Mouse (Mus musculus): ENCODE results near the gene Sesn2. TPM values are rescaled to one million over a fixed set of nuclear protein-coding genes. Genes with fewer than 3 reads are reported as not detected.

Sesn2 gene
- polyA plus RNA-seq (2015; fragmentation: Illumina TruSeq; extraction: RNeasy Lipid Tissue Mini Kit (QIAGEN cat#74804); ENCODE audit: insufficient read depth, low replicate concordance), result 5.6 TPM

DNA sequence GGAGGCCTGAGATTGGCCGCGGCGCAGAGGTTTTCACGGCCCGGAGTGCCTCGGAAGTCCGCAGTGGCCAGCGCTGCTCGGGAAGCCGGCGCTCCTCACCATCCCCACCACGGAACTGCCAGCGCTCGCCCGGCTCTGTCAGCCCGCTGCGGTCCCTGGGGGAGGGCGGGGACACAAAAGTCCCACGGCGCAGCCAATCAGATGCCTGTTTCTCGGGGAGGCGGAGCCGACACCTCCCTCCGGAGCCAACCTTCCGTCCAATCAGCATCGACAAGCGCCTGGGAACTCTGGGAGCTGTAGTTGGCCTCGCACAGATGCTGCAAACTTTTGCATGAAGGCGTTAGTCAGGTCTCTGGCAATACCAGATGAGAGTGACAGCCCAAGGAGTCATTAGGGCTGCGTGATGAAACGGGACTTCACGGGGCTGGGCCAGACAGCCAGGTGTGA, at the start of gene Sesn2:
TSS of gene Sesn2 (minus strand) at position 150 of the 447 bp plus-strand sequence.

DNA sequence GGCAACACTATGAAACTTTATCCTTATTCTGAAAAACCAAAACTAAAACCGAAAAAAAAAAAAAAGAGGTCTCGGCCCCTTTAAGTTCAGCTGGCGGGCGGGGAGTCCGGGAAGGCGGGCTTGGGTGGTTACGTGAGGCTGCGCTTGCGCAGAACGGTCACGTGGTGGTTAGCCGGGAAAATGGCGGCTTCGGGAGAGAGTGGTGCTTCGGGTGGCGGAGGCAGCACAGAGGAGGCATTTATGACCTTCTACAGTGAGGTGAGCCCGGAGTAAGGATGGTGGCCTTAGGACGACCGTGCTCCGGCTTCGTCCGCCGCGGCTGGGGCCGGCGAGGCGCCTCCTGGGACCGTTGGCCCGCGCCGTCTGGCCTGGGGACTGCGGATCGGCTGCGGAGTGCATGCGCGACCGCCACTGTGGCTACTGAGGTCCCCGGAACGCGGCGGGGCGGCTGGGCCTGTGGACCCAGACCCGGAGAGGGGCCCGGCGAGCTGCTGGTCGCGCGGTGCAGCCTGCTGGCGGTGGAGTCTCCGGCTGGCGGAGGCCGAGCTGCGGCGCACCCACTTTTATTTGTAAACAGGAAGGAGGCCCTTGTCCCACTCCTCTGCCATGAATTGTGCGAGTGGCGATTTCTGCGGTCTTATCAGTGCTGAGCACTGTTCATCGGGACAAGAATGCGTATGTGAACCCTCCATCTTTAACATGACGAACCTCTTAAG, 25.3 kb upstream of the Sesn2 start, which contains the start of gene Dnajc8:
TSS of gene Dnajc8 (plus strand) at position 145 of the 716 bp plus-strand sequence.

DNA sequence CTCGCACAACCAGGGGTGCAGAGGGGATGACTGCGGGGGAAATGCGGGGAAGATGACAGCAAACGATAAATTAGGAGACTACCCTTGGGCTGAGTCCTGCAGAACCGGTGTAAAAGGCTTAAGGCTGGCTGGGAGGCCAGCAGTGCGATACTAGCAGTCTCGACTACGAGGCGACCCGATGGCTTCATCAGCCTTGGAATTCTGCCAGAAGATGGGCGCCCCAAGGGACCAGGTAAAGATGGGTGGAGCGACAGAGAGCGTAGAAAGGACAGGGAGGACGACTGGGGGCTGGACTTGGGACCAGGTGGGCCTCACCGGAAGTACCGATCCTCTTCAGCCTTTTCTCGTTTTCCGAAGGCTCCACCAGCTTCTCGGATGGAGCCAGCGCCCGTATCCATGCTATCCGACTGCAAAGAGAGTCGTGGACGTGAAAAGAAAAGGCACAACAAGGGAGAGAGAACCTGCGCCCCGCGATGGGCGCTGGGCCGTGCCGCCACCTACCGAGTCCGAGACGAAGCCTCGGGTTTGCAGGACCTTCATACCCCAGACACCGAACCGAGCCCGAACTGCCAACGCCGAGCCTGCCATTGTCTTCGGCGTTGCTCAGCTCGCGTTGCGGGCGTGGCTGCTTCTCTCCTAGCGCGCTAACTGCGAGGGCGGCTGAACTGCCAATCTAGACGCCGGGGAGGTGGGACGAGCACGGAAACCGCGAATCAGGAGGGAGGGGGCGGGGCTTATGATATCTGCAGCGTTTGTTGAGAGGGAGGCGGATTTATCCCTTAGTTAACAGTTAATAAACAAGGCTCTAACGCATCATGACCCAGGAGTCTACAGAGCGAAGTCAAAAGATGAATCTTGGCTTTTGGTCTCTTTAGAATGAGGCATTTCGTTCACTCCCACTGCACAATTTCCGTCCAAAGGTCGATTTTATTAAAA, 22.9 kb upstream of the Sesn2 start, which contains the start of gene Atpif1:
TSS of gene Atpif1 (minus strand) at position 679 of the 936 bp plus-strand sequence.

DNA sequence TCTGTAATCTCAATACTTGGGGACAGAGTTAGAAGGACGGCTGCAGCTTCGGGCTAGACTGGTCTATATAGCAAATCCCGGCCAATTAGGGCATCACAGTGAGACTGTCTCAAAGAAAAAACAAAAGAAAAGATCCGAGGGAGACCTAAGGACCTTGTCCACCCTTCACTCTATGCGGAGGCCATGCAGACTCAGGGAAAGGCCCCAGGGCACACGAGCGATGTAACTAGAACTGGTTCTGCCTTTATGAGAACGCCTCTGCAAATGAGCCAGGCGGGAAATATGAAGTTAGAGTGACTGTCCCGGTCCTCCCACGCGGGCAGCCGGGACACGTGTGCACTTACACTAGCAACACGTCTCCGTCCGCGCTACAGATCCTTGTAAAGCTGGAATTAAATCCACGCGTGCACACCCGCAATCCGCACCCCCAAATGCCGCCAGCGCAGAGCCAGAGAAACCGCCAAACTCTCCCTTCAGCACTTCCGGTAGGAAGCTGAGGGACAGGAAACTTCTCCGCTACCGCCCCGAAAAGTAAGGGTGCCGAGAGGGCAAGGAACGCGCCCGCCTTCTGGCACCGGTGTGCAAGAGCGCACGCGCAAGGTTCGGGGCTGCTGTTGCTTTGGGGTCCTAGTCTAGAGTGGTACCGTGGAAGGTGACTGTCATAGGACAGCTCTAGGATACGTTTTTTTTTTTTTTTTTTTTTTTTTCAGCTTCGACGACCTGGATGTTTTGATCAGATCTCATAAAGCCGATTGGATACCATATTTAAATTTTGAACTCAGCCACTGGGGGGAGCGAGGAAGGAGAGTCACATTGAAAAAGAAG, 46.7 kb downstream of the Sesn2 start, which contains the start of gene Med18:
TSS of gene Med18 (minus strand) at position 492 of the 825 bp plus-strand sequence.

Other genes with a start within 250 kb of the Sesn2 start
- 19.9 TPM for gene Gmeb1, start 248.9 kb downstream of the Sesn2 start, polyA plus RNA-seq (2015; fragmentation: Illumina TruSeq; extraction: RNeasy Lipid Tissue Mini Kit (QIAGEN cat#74804); ENCODE audit: insufficient read depth, low replicate concordance)
- gene Taf12, start 236.1 kb downstream of the Sesn2 start, polyA plus RNA-seq (2015; fragmentation: Illumina TruSeq; extraction: RNeasy Lipid Tissue Mini Kit (QIAGEN cat#74804); ENCODE audit: insufficient read depth, low replicate concordance), result 37.9 TPM
- 0.36 TPM for gene Rab42, start 207.1 kb downstream of the Sesn2 start, polyA plus RNA-seq (2015; fragmentation: Illumina TruSeq; extraction: RNeasy Lipid Tissue Mini Kit (QIAGEN cat#74804); ENCODE audit: insufficient read depth, low replicate concordance)
- 44.6 TPM for gene Trnau1ap, start 181.0 kb downstream of the Sesn2 start, polyA plus RNA-seq (2015; fragmentation: Illumina TruSeq; extraction: RNeasy Lipid Tissue Mini Kit (QIAGEN cat#74804); ENCODE audit: insufficient read depth, low replicate concordance)
- gene Rcc1, start 156.9 kb downstream of the Sesn2 start, polyA plus RNA-seq (2015; fragmentation: Illumina TruSeq; extraction: RNeasy Lipid Tissue Mini Kit (QIAGEN cat#74804); ENCODE audit: insufficient read depth, low replicate concordance), result 25.2 TPM
- 21.3 TPM for gene Phactr4, start 88.0 kb downstream of the Sesn2 start, polyA plus RNA-seq (2015; fragmentation: Illumina TruSeq; extraction: RNeasy Lipid Tissue Mini Kit (QIAGEN cat#74804); ENCODE audit: insufficient read depth, low replicate concordance)
- gene Med18, start 46.6 kb downstream of the Sesn2 start, polyA plus RNA-seq (2015; fragmentation: Illumina TruSeq; extraction: RNeasy Lipid Tissue Mini Kit (QIAGEN cat#74804); ENCODE audit: insufficient read depth, low replicate concordance), result 7.9 TPM
- 190 TPM for gene Atpif1, start 23.2 kb upstream of the Sesn2 start, polyA plus RNA-seq (2015; fragmentation: Illumina TruSeq; extraction: RNeasy Lipid Tissue Mini Kit (QIAGEN cat#74804); ENCODE audit: insufficient read depth, low replicate concordance)
- 258 TPM for gene Dnajc8, start 25.0 kb upstream of the Sesn2 start, polyA plus RNA-seq (2015; fragmentation: Illumina TruSeq; extraction: RNeasy Lipid Tissue Mini Kit (QIAGEN cat#74804); ENCODE audit: insufficient read depth, low replicate concordance)
- 12.6 TPM for gene Ptafr, start 53.6 kb upstream of the Sesn2 start, polyA plus RNA-seq (2015; fragmentation: Illumina TruSeq; extraction: RNeasy Lipid Tissue Mini Kit (QIAGEN cat#74804); ENCODE audit: insufficient read depth, low replicate concordance)
- 47.3 TPM for gene Eya3, start 128.5 kb upstream of the Sesn2 start, polyA plus RNA-seq (2015; fragmentation: Illumina TruSeq; extraction: RNeasy Lipid Tissue Mini Kit (QIAGEN cat#74804); ENCODE audit: insufficient read depth, low replicate concordance)
- gene Xkr8, start 222.0 kb upstream of the Sesn2 start, polyA plus RNA-seq (2015; fragmentation: Illumina TruSeq; extraction: RNeasy Lipid Tissue Mini Kit (QIAGEN cat#74804); ENCODE audit: insufficient read depth, low replicate concordance), result 2.7 TPM
- 1.1 TPM for gene Smpdl3b, start 246.8 kb upstream of the Sesn2 start, polyA plus RNA-seq (2015; fragmentation: Illumina TruSeq; extraction: RNeasy Lipid Tissue Mini Kit (QIAGEN cat#74804); ENCODE audit: insufficient read depth, low replicate concordance)